Mouse (Mus musculus): ENCODE data around the gene Vat1. TPM values are rescaled to one million over a fixed set of nuclear protein-coding genes. Genes with fewer than 3 reads are reported as not detected.
"Not testable (repeated sequence)": the region's sequence is repeated elsewhere in the genome, so short reads cannot be mapped to it uniquely, and the experiment has no call there.

The Vat1 gene
- total and polyA plus RNA-seq, 3 experiments: 14.9 to 49.4 (median 29.9) TPM

- H3K9me3 ChIP-seq (replicated peaks; ENCODE audit: low read length); H3K79me2 ChIP-seq (replicated peaks; ENCODE audit: control insufficient read depth, extremely low read depth, insufficient read depth, poor library complexity, severe bottlenecking); dilution Hi-C loops (cut with MboI; ENCODE audit: extremely low pct_ligation_motif_present, extremely low pct_unique_long_range_greater_than_20kb, low sequenced_read_pairs); H3K27ac ChIP-seq (ENCODE audit: insufficient read depth, low read depth); in situ Hi-C loops (cut with MboI; ENCODE audit: low pct_ligation_motif_present, low pct_unique_long_range_greater_than_20kb, low sequenced_read_pairs); DNase-seq (ENCODE audit: extremely low read depth): not testable (repeated sequence)
- peak overlapping the region; percentile 24; the same call in 1 of the 2 replicates for H3K9ac ChIP-seq (ENCODE audit: insufficient read depth, low read depth)
- peaks cover 6 to 11% of the 10 kb centered on the region in 2 experiments for H3K36me3 ChIP-seq (replicated peaks in 1 of 2; ENCODE audit: control insufficient read depth in 1 of 2, insufficient read depth in 1 of 2, low read length in 1 of 2)
- peaks cover 28% of the 10 kb centered on the region for H3K27me3 ChIP-seq (replicated peaks)
- H3K4me1 ChIP-seq (ENCODE audit: control insufficient read depth in 1 of 2, insufficient read depth in 2 of 2): peaks cover 21 to 58% of the 10 kb centered on the region in 2 experiments
- H3K4me2 ChIP-seq (ENCODE audit: insufficient read depth, low read depth, poor library complexity, severe bottlenecking): peak overlapping the region; percentile 89
- peak overlapping the region; percentile 30 to 96 (median 63) for H3K4me3 ChIP-seq (replicated peaks in 1 of 3; ENCODE audit: low read depth in 2 of 3, low read length in 2 of 3, poor library complexity in 1 of 3)
Measured at GRCm38 (mm10) chr11:101466552-101466950, 521 bp upstream of the Vat1 start.

GRCm38 (mm10) chr11:101465101-101465868 lies 745 bp downstream of the Vat1 start:
- H3K4me1 ChIP-seq (ENCODE audit: control insufficient read depth in 1 of 2, insufficient read depth in 2 of 2): peaks cover 21 to 59% of the 10 kb centered on the region in 2 experiments
- in situ Hi-C loops (cut with MboI; ENCODE audit: low pct_ligation_motif_present, low pct_unique_long_range_greater_than_20kb, low sequenced_read_pairs) (no loop called here), dilution Hi-C loops (cut with MboI; ENCODE audit: extremely low pct_ligation_motif_present, extremely low pct_unique_long_range_greater_than_20kb, low sequenced_read_pairs) (no loop called here)

More at GRCm38 (mm10) chr11:101465101-101465868, 745 bp downstream of the Vat1 start:
- peak; percentile 92 for DNase-seq (ENCODE audit: extremely low read depth)
- Histone ChIP-seq H3K9me3 (replicated peaks; ENCODE audit: low read length) (no peaks in the 10 kb centered on the region), H3K4me2 (ENCODE audit: insufficient read depth, low read depth, poor library complexity, severe bottlenecking) (peak overlapping the region; percentile 89), H3K79me2 (replicated peaks; ENCODE audit: control insufficient read depth, extremely low read depth, insufficient read depth, poor library complexity, severe bottlenecking) (no peaks in the 10 kb centered on the region), H3K27me3 (replicated peaks) (peaks cover 22% of the 10 kb centered on the region), H3K9ac (ENCODE audit: insufficient read depth, low read depth) (peak overlapping the region; percentile 24), H3K36me3 (replicated peaks in 1 of 2; ENCODE audit: control insufficient read depth in 1 of 2, insufficient read depth in 1 of 2, low read length in 1 of 2) (peaks cover 13 to 21% of the 10 kb centered on the region in 2 experiments), H3K4me3 (replicated peaks in 1 of 3; ENCODE audit: low read depth in 2 of 3, low read length in 2 of 3, poor library complexity in 1 of 3) (peak overlapping the region; percentile 59 to 96 (median 63)), H3K27ac (ENCODE audit: insufficient read depth, low read depth) (peak overlapping the region; percentile 70)
- TF ChIP-seq IRF4 (IDR thresholded peaks at IDR 0.05; ENCODE audit: low read depth, low read length) (peak; percentile 31; the same call in 1 of the 2 replicates), ZNF384 (IDR thresholded peaks at IDR 0.05; ENCODE audit: low read depth, low read length) (no peak), UBTF (IDR thresholded peaks at IDR 0.05; ENCODE audit: low read depth, low read length) (no peak), POLR2A (IDR thresholded peaks at IDR 0.05; ENCODE audit: low read depth, low read length) (no peak; the same call in 1 of the 2 replicates), JUND (conservative IDR thresholded peaks at IDR 0.05; ENCODE audit: low read depth, low read length) (no peak), RAD21 (IDR thresholded peaks at IDR 0.05; ENCODE audit: low read depth, low read length) (no peak; the same call in 1 of the 2 replicates), MYC (IDR thresholded peaks at IDR 0.05; ENCODE audit: low read depth, low read length) (peak; percentile 54), ZC3H11A (IDR thresholded peaks at IDR 0.05; ENCODE audit: low read depth, low read length) (no peak), MAZ (IDR thresholded peaks at IDR 0.05; ENCODE audit: low read depth, low read length) (peak; percentile 95), ETS1 (conservative IDR thresholded peaks at IDR 0.05; ENCODE audit: low read depth, low read length) (peak; percentile 71), USF1 (IDR thresholded peaks at IDR 0.05; ENCODE audit: low read depth, low read length) (peak; percentile 38; the same call in 1 of the 2 replicates), ELF1 (IDR thresholded peaks at IDR 0.05; ENCODE audit: low read depth, low read length) (peak; percentile 30; the same call in 1 of the 2 replicates), TCF12 (IDR thresholded peaks at IDR 0.05; ENCODE audit: low read depth, low read length) (0 out of 2 replicates have a peak, but pooled peaks have one; percentile 61), E2F4 (IDR thresholded peaks at IDR 0.05; ENCODE audit: insufficient replicate concordance, low read depth, low read length) (no peak), MAX (IDR thresholded peaks at IDR 0.05; ENCODE audit: low read length) (peak; percentile 58; the same call in 1 of the 2 replicates), USF2 (conservative IDR thresholded peaks at IDR 0.05; ENCODE audit: low read depth, low read length) (peak; percentile 12; the same call in 1 of the 2 replicates), NRF1 (IDR thresholded peaks at IDR 0.05; ENCODE audit: low read depth, low read length) (peak; percentile 91), GABPA (IDR thresholded peaks at IDR 0.05; ENCODE audit: insufficient replicate concordance, low read depth, low read length) (no peak), CHD2 (IDR thresholded peaks at IDR 0.05; ENCODE audit: low read length) (0 out of 2 replicates have a peak, but pooled peaks have one; percentile 32), MAFK (IDR thresholded peaks at IDR 0.05; ENCODE audit: insufficient replicate concordance, low read length) (peak; percentile 62; the same call in 1 of the 2 replicates), BHLHE40 (IDR thresholded peaks at IDR 0.05; ENCODE audit: low read depth, low read length) (peak; percentile 94), KAT2A (IDR thresholded peaks at IDR 0.05; ENCODE audit: insufficient replicate concordance, low read length) (0 out of 2 replicates have a peak, but pooled peaks have one; percentile 9), ZMIZ1 (IDR thresholded peaks at IDR 0.05; ENCODE audit: low read depth, low read length) (no peak), MXI1 (IDR thresholded peaks at IDR 0.05; ENCODE audit: low read depth, low read length) (peak; percentile 79), NELFE (IDR thresholded peaks at IDR 0.05; ENCODE audit: low read depth, low read length) (no peak), CTCF (conservative IDR thresholded peaks at IDR 0.05 in 1 of 2, IDR thresholded peaks at IDR 0.05 in 1 of 2; ENCODE audit: low read depth in 2 of 2, low read length in 2 of 2) (peak in 1 of 2 experiments; percentile 17; a peak in 1 of 4 replicates), MEF2A (IDR thresholded peaks at IDR 0.05; ENCODE audit: borderline replicate concordance, low read depth, low read length) (peak; percentile 62; the same call in 1 of the 2 replicates)
